Mouse (Mus musculus) heart, adult 8-10 months (tissue): Measurements from ENCODE around the gene Fpr3. TPM values are rescaled to one million over a fixed set of nuclear protein-coding genes. Genes with fewer than 3 reads are reported as not detected.
A peak's percentile ranks its signal among the peaks of the same experiment; 100 is the strongest.
"Not testable (repeated sequence)": the region's sequence is repeated elsewhere in the genome, so short reads cannot be mapped to it uniquely, and the experiment has no call there.

Experiments used
- DNase-seq: peaks from one replicate; pipeline ENCODE4 v3.0.0; 2022; ENCODE audit warnings: low spot score
- total RNA-seq, 4 experiments: library from RNA; stranded (reverse); gene quantifications; 2 replicates each; pipeline ENCODE4 v1.2.4; 2022

Gene Fpr3
- total RNA-seq, 4 experiments from 2014 or later, result not detected

DNA sequence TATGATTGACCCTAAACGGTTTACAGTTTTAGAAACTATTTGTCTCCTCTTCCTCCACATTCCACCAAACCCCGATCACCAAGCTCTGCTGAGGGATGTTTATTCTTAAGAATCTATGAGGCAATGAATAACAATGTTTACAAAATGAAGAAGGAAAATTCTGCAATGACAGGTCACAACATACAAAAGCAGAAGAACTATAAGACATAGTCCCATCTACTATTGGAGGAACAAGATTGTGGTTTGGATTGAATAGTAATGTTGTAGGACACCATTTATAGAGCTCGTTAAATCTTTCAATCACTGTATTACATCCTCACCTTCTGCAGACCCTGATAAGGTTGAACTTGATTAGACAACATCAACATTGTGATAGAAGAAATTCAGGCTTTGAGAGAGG lies 5.0 kb upstream of the Fpr3 start:
- no peak for DNase-seq

DNA sequence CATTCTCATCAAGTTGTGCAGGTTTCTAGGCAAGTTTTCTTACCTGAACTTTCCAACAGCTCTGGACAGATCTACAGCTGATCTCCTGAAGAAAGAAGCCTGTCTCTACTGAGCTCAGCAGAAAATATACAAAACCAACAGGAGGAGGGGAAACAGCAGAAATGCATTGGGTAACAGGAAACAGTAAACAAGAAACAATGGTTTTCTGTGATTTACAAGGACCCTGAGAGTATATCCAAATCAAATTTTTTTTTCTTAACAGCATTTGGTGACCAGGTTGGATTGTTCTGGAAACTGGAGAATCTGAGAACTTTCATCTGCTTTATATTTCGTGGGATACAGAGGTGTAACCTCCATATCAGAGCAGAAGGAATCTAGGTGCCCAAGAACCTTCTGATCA lies 3.8 kb upstream of the Fpr3 start, which contains the start of gene Fpr1:
Gene Fpr1, minus strand, starts transcription at position 101 of the 400 bp plus-strand sequence.
- no peak for DNase-seq

DNA sequence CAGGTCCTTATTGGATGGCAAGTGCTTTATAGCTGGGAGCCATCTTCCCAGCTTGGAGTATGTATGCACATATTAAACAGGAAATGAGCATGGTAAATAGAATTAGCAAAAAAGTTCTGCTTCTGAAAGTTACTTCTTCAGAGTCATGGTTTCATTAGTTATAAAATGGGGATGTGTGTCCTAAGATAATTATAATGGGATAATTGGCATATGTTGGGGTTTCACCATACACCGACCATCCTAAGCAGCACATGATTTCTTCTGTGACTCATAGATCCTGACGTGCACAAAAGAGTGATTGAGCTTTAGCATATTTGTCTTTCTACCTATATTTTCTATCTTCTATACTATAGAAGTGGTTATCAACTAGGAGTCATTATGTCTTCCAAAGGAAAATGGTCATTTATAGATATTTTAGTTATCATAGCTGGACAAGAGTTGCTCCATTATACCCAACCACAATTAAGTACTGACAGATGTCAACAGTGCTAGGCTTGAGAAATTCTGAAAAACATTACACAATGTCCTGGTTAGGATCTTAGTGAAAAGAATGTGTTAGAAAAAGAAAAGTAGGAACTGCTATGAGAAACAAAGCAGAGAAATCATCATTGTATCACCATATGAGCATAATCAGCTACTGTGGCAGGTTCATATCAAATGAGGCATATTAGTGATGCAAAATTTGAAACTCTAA lies 2.2 kb downstream of the Fpr3 start:
- no peak for DNase-seq

DNA sequence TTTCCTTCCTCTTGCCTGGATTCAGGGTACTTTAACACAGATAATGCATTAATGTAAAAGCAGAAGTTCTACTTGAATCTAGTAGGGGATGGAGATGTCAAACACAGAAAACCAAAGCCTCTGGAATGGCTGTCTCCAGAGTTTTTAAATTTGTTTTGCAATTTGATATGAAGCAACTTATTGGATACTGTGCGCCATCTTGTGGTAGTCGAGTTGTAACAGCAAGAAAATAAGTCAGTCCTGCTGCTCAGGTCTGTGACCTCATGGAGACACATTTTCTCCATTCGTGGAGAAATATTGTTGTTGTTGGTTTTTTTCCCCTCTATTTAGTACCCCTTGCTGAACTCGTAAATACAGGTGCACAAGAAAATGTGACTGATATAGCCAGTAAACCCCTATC lies 8.4 kb downstream of the Fpr3 start:
- DNase-seq, result peak; percentile 52

DNA sequence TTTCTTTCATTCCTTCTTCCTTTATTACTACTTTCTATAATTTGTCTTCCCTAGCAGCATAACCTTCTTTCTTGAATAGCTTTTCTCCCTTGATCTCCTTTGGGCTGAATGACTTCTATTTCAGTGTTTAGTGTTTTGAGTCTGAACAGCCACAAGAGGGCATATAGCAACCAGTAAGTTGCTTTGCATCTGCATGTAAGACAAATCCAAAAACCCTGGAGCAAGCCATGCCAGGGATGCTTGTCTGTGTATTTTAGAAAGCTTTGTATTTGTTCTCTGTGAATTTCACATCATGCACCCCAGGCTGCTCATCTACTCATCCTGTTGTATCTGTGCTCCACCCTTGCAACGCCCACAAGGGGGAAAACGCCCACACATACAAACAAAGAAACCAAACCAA lies 11.6 kb downstream of the Fpr3 start:
- no peak for DNase-seq

DNA sequence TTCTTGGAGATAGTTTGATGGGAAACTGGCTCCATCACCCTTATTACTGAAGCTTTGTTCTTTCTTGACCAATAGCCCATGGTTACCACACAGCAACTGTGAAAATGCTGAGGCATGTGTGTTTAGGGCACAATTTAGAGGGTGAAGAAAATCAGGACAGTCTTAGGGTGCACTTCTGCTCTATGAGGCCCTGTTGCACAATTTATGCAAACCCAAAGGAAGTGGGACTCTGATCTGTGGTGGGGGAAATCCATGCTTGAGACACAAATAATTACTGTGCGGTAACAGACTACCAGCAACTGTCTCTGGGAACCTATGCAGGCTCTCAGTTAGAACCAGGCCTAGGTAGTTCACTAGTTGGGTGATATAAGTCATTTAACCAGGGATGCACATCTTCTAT lies 13.1 kb downstream of the Fpr3 start:
- DNase-seq, result no peak

DNA sequence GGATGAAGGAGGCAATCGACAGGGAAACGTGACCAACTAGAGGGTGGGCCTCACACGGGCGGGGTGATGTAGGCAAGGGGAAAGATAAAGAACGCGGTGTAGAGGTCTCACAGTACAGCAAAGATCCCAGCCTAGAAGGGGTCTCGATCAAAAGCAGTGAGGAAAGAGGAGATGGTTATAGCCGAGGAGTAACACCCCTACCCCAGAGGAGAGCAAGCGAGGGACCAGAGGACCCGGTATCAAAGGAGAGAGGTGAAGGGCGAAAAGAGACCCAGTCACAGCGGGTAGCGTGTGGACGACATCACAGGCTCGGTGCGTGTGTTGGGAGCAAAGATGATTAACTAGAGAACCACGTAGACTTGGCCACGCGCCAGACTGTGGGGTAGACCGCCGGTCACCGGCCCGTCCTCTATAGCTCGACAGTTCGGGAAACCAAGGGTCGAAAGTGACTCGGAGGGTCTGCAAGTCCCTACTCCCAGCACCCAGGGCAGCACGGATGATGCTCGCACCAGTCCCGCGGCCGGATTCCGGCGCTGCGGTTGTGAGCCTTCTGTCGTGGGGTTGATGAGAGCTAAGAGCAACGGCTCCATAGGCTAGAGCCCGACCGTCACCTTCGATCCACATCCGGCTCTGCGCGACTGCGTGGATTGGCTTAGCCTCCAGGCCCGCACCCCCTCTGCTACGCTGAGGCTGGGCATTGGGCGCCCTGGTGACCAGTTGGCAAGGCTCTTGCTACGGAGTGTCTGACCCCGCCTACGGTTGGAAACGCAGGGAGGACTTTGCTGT lies 22.2 kb downstream of the Fpr3 start:
- peak; percentile 65 for DNase-seq

DNA sequence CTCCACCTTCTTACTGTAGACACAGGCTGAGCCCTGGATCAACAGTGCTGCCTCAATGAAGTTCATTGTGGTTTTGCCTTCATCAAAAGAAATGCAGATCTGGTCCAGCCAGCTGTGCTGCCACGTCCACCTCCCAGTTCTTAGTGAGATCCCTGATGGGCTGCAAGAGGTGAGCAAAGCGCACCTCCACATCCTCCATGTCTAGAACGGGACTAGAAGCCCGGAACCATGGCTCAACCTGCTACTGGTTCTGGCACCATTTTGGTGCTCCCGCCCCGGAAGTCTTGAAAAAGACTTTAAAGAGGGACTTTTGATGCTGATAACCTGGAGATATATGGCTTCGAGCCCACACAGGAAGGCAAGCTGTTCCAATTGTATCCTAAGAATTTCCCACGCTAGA lies 25.0 kb downstream of the Fpr3 start:
- DNase-seq, result not testable (repeated sequence)

DNA sequence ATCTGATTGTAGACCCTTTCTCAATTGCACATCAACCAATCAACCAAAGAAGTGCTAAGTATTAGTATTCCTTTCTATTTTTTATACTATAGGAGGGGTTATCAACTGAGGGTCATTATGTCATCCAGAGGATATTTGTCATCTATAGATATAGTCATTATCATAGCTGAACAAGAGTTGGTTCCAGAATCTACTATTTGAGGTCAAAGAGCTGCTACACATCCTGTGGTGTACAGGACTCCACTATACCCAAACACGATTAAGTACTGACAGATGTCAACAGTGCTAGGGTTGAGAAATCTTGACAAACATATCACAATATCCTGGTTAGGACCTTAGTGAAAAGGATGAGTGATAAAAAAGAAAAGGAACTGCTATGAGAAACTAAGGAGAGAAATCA lies 29.7 kb downstream of the Fpr3 start:
- DNase-seq, result no peak

DNA sequence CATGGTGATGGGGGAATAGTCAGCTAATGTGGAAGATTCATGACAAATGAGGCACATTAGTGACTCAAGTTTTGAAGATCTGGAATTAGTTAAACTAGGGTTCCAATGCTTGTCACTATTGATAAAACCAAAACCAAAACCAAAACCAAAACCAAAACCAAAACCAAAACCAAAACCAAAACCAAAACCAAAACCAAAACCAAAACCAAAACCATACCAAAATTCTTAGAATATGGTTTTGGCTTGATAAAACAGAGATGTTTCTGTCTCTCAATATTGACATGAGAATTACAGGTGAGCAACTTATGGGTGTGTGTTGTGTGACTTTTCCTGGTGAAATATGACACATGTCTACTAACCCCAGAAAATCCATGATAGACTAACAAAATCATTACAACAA lies 30.1 kb downstream of the Fpr3 start:
- DNase-seq, result no peak

DNA sequence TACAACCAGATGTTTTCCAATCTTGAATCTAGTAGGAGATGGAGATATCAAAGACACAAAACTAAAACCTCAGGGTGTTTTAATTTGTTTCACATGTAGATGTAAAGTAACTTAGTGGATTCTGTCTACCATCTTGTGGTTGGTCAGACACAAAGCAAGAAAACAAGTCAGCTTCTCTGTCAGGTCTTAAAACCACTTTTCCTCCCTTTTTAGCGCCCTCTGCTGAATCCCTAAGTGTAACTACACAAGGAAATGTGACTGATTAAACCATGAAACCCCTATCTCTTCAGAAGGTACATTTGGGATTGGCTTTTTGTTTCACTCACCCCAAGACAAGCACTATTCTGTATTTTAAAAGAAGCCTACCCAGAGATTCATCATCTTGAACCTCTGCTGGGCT lies 85.8 kb downstream of the Fpr3 start:
- no peak for DNase-seq

DNA sequence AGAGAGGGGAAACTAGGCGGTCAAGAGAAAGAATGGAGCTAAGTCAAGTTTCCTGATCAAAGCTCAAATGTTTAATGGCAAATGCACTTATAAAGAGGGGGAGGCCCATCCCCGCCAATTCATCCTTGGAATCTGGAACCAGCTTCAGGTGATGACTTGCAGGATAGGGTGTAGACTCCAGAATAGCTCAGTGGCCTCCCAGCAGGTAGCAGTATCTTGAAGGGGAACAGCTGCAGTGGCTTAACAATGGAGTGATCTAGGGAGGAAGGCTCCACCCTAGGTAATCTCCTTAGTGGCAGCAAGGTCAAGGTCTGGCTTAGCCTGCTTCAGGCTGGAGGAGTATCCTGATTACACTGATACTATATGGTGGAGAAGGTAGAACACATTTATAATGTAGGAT lies 93.6 kb downstream of the Fpr3 start:
- not testable (repeated sequence) for DNase-seq

DNA sequence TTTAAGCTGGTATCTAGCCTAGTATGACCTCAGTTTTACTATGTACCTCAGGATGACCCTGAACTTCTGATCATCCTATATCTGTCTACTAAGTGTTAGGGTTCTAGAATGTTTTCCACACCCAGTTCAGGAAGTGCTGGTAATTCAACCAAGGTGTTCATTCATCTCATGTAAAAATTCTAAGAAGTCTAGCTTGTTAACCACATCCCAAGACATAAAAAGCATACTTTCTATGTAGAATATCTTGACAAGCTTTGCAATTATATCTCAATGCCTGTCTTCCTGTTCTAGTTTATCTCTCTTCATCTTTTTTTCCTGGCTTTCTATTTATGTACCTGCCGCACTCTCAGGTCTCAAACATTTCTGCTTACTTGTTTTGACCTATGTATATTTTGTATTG lies 117.1 kb downstream of the Fpr3 start:
- no peak for DNase-seq

Other genes with a start within 250 kb of the Fpr3 start
- gene Vmn2r90, start 184.1 kb upstream of the Fpr3 start, total RNA-seq, result not detected
- gene Spaca6, start 60.7 kb upstream of the Fpr3 start, total RNA-seq, result 10 to 100 TPM in 2 of 4 experiments, 1 to 10 TPM in 2; 8.9 to 14.9 (median 10.6) TPM
- gene Has1, start 32.6 kb upstream of the Fpr3 start, total RNA-seq, result under 1 TPM in 3 of 4 experiments, not detected in 1; 0.57 to 0.97 (median 0.75) TPM
- not detected for gene Fpr1, start 3.9 kb upstream of the Fpr3 start, total RNA-seq
- under 1 TPM in 2 of 4 experiments, not detected in 2; 0.32 to 0.38 TPM for gene Fpr2, start within 50 bp of the Fpr3 start, total RNA-seq
- not detected for gene Fpr-rs4, start 133.9 kb downstream of the Fpr3 start, total RNA-seq
- gene Vmn2r124, start 161.6 kb downstream of the Fpr3 start, total RNA-seq, result not detected
- not detected for gene Vmn2r91, start 197.2 kb downstream of the Fpr3 start, total RNA-seq